Mouse (Mus musculus): ENCODE results near the gene Arid5b.

The Arid5b gene

GRCm38 (mm10) chr10:68079910-68080670 is 198.4 kb downstream of the Arid5b start:
- no peak for DNase-seq

DNA sequence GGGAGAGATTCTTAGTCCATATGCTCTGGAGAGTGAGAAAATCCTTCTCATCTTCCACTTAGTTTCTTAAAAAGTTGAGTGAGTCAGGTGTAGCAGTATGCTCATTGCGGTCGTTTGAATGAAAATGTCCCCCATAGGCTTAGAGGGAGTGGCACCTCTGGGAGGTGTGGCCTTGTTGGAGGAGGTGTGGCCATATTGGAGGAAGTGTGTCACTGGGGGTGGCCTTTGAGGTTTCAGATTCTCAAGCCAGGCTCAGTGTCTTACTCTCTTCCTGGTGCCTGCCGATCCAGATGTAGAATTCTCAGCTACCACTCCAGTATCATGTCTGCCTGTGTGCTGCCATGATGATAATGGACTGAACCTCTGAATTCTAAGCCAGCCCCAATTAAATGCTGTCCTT is 199.8 kb downstream of the Arid5b start:
- DNase-seq = no peak

DNA sequence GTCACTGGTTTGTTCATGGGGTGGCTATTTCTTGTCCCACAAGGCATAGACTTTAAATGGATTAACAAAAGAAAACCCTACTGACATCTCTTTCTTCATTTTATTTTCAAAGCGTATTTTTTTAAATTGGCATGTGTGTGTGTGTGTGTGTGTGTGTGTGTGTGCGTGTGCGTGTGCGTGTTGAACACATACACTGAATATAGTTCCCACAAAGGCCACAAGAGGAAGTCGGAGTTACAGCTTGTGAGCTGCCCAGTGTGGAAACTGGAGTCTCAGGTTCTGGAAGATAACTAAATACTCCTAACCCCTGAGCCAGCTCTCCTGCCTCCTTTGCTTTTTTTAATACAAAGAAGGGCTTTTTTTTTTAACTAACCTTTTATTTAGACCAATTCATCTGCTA is 203.4 kb downstream of the Arid5b start:
- DNase-seq = no peak

DNA sequence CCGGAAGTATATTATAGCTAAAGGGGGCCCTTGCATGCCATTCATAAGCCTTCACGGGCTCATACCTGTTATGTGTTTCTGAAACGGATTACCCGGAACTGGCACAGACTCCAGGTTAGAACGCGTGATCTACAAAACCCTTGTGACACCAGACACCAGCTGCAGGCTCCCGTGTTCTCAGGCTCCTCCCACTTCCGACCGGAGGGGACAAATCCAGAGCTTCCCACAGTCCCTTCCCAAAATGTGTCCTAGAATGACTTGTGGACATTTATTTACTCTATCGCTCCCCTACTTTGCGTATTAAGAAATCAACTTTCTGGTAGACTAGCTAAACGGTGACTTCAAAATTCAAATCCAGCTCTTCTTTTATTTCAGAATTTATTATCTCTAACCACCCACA is 204.2 kb downstream of the Arid5b start:
- no peak for DNase-seq

DNA sequence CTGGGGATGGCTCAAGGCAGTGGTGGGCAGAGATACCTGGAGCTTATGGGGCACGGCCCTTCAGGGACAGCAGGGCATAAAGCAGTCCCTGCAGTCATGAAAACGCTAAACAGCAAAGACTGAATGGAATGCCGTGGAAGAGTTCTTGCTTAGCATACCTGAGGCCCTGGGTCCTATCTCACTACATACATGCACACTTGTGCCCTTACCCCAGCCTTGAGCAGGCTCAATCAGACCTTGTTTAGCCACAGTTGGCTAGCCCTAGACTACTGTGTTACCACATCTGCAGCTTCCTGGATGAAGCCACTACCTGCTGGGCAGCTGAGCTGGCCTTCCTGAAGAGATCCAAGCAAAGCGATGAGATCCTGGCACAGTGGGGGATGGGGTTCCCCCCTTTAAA is 205.9 kb downstream of the Arid5b start:
- DNase-seq = no peak

- DNase-seq = no peak
These were observed 207.5 kb downstream of the Arid5b start for GRCm38 (mm10) chr10:68071041-68071440.

GRCm38 (mm10) chr10:68068426-68068825 is 210.1 kb downstream of the Arid5b start:
- DNase-seq = no peak

- DNase-seq = no peak
These were observed 210.6 kb downstream of the Arid5b start for GRCm38 (mm10) chr10:68067961-68068360.

DNA sequence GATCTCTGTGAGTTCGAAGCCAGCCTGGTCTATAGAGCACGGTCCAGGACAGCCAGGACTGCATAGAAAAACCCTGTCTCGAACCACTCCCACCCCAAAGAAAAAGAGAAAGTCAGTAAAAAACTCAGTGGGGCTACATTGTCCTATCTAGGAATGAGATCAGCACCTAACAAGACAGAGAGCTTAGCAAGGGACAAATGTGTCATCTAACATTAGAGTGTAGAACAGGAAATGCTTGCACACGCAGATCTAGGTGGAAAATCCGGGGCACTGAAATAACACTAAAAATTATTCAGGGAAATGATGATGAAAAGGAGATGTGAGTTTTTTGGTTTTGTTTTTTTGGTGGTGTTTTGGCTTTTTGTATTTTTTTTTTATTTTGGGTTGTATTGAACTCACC is 212.4 kb downstream of the Arid5b start:
- no peak for DNase-seq

GRCm38 (mm10) chr10:68064571-68064970 is 214.0 kb downstream of the Arid5b start:
- no peak for DNase-seq

- no peak for DNase-seq
These were observed 214.6 kb downstream of the Arid5b start for GRCm38 (mm10) chr10:68063806-68064545.

DNA sequence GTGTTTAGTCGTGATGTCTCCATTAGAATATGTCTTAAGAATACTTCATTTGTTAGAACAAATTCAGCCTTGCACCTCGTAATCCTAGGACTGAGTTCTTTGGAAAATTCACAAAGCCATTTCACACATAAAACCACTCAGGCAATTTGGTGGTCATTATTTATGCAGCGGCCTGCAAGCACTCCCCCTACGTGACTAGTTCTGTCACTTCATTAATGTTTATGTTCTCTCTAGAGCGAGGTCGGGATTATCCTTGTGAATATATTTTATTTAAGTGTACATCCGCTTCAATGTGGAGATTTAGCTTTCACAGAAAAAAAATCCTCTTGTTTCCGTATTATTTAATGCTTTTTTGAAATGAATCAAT is 217.3 kb downstream of the Arid5b start:
- DNase-seq = no peak

DNA sequence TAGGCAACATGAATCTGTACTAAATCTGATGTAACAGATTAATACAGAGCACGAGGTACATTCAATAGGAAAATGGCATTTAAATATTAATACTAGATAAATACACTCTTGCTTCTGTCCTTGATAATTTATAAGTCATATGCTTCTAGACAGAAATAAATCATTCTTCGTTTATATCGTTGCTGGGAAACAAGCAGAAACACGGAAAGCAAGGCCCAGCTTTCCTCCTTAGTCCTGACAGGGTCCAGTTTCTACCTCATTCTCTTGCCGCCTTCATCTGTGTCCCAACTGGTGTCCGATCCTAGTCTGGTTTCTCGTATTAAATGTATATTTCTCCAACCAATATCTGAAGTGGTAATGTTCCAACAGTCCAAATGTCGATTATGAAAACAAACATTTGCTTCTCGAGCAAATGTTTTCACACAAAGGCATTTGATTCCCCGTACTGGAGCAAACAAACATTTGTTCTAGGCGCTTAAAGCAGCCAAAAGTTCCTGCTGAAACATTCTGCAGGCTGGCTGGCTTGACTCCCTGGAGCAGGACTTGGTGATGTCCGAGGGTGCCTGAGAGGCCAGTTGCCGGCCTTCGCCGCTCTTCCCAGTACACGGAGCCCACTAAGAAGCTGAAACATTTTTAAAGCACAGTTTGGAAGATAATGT is 217.8 kb downstream of the Arid5b start:
- DNase-seq = no peak

- DNase-seq = no peak
These were observed 220.2 kb downstream of the Arid5b start for GRCm38 (mm10) chr10:68058378-68058777.

DNA sequence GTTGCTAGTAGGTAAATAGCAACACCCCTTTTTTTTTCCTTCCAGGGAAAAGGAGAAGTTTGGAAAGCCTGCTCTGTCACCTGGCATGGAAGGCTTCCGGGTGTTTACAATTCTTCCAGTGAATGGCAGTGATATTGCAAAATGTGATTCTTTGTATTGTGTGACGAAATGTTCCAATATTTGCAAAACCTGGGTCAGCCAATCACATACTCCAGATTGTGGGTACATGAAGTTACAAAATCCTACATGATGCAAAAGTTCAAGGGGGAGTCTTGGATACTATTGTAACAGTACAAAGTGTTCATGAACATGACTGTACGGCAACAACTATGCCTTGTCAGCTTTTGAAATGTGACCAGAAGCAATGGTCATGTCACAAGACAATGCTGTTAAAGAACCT is 220.7 kb downstream of the Arid5b start:
- no peak for DNase-seq

- no peak for DNase-seq
These were observed 223.8 kb downstream of the Arid5b start for GRCm38 (mm10) chr10:68054706-68055105.

GRCm38 (mm10) chr10:68054131-68054530 is 224.4 kb downstream of the Arid5b start:
- no peak for DNase-seq

- no peak for DNase-seq
These were observed 226.2 kb downstream of the Arid5b start for GRCm38 (mm10) chr10:68052307-68052706.

DNA sequence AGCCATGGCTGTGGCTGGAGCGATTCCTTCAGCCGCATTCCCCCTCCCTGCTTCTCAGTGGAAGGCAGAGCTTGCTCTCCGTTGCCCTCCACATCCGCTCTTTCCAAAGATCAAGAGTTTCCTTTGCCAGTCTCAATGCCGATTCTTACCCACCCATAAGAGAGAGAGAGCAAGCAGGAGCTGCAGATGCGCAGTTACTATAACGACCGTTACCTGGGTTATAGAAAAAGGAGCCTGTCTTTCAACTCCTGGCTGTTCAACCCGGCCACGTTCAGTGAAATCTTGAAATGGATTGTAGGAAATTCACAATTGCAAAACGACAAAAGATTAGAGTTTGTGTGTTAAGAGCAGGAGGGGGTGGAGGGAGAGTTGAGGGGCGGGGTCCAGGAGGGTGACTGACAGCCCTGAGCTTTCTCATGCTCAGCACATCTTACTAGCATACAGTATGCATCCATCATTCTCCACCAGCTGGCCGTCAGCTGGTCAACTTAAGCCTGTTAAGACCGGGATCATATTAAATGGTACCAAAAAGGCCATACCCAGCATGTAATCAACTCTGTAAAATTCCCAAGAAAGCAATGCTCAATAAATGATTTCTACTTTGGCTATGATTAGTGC is 227.1 kb downstream of the Arid5b start:
- DNase-seq = no peak

- DNase-seq = no peak
These were observed 227.7 kb downstream of the Arid5b start for GRCm38 (mm10) chr10:68050882-68051281.

DNA sequence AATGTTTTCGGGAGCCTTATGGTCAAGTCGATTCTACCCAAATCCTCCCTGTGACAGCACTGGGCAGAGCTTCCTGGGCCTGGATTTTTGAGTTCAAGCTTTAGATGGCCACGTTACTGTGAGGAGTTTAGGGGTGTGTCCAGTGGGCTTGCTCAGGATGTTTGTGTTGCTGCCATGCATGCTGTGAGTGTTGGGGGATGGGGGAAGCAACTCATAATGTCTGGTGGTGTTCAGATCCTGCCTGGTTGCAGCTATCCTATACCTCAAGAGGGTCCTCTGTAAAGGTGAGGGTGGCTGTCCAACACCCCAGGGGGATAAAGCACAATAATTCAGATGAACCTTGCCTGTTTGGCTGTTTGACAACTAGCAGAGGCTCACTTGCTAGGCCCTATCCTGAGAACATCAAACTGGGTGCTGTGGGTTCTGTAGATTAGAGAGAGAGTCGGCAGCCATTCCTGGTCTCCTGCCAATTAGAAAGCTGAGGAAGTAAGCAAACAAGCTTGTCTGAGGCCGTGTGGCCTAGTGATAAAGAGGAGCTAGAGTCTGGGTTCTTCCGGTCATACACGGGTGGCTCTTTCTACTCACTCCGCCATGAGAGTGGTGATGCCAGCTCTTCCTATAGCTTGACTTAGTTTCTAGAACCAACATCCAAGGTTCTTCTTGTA is 229.8 kb downstream of the Arid5b start:
- no peak for DNase-seq

GRCm38 (mm10) chr10:68044864-68045263 is 233.7 kb downstream of the Arid5b start:
- DNase-seq = no peak

DNA sequence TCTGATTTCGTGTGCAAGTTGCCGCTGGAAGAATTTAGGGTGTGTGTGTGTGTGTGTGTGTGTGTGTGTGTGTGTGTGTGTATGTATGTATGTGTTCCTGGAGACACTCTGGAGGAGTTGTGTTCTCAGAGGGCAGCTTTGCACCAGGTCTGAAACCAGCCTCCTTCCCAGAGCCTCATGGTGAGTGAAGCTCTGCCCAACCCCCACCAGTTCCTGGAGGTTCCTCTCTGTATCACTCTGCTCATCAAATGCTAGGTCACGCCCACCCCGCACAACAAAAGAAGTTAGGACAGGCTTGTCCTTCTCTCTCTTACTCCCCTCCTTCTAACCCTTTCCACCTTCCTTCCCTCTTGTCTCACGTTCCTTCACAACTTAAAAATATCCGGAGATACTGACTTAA is 234.6 kb downstream of the Arid5b start:
- DNase-seq = no peak

All from cerebellum, adult 11-12 months (tissue).